Mouse (Mus musculus) embryonic fibroblast, embryonic 13.5 days (primary cell): ENCODE results near the gene Ephb1. TPM values are rescaled to one million over a fixed set of nuclear protein-coding genes. Genes with fewer than 3 reads are reported as not detected.

ENCODE experiments used
- H3K27ac ChIP-seq: 2 replicates; pipeline ENCODE4 v1.5.1; 2012; ENCODE audit warnings: low read length, control low read depth, inconsistent platforms; ENCODE audit not compliant: insufficient read depth
- H3K4me1 ChIP-seq: 2 replicates; pipeline ENCODE4 v1.6.1; 2011; ENCODE audit warnings: low read length; ENCODE audit not compliant: control insufficient read depth, insufficient read depth
- H3K4me3 ChIP-seq: 2 replicates; pipeline ENCODE4 v1.5.1; 2011; ENCODE audit warnings: mild to moderate bottlenecking, control low read depth, low read length; ENCODE audit not compliant: insufficient read depth
- CTCF ChIP-seq: IDR thresholded peaks from 2 replicates; pipeline ENCODE4 v1.5.1; 2011; ENCODE audit warnings: mild to moderate bottlenecking, control low read depth, low read length, moderate library complexity, borderline replicate concordance; ENCODE audit not compliant: insufficient read depth
- POLR2A ChIP-seq: IDR thresholded peaks from 2 replicates; pipeline ENCODE4 v1.6.1; 2011; ENCODE audit warnings: low read depth, mild to moderate bottlenecking, control low read depth, low read length, moderate library complexity
- polyA plus RNA-seq: library from polyadenylated mRNA; stranded (reverse); fragments of >200 nt; gene quantifications from 2 replicates; pipeline ENCODE4 v1.2.4, GENCODE M21; 2011; ENCODE audit warnings: low read depth; ENCODE audit not compliant: missing spikeins, insufficient read length

Gene Ephb1
- polyA plus RNA-seq, 1 experiment = 0.18 TPM

DNA sequence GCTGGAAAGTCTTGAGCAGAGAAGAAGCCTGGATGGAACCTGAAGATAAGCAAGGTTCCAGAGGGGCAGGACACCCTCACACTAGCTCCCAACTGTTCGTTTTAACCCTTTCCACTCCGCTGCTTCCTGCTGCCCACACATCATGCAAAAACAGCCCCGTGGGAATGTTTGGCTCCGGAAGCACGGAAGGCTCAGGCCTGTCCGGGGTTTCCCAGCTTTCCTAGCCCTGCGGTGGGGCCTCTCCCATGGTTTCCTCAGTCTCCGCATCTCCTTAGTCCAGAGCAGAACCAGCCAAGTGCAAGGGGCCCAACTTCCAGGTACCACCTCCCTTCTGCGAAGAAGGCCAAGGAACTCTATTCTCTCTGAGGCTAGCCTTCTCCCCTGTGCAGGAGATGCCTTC is 269.0 kb downstream of the Ephb1 start:
- H3K4me1 ChIP-seq = no peaks in the 10 kb centered on the region
- H3K4me3 ChIP-seq = no peak overlapping the region
- no peak for TF ChIP-seq POLR2A
- TF ChIP-seq CTCF = no peak
- H3K27ac ChIP-seq = no peak overlapping the region

- H3K27ac ChIP-seq = no peak overlapping the region
- no peak overlapping the region for H3K4me3 ChIP-seq
- TF ChIP-seq POLR2A (no peak), CTCF (no peak)
- H3K4me1 ChIP-seq = no peaks in the 10 kb centered on the region
Measured at GRCm38 (mm10) chr9:102080934-102081333, 273.6 kb downstream of the Ephb1 start.

DNA sequence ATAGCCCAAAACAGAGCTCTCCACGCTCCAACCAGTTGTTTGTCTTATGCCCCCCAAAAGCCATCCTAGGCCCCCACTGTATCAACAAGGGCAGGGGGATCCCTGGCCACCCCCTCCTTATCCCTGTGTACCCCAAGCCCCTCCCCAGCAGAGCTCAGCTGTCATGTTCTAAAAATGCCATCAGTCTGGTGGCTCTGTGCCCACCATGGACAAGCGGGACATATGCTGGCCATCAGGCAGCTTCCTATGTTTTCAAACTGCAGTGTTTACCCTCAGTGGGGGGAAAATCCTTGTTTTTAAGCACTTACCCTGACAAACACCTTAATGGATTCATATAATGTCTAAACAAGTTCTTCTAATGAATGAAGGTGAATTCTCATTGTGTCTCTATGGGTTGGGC is 275.3 kb downstream of the Ephb1 start:
- H3K27ac ChIP-seq = no peak overlapping the region
- H3K4me1 ChIP-seq = no peaks in the 10 kb centered on the region
- no peak for TF ChIP-seq CTCF
- TF ChIP-seq POLR2A = no peak
- no peak overlapping the region for H3K4me3 ChIP-seq

DNA sequence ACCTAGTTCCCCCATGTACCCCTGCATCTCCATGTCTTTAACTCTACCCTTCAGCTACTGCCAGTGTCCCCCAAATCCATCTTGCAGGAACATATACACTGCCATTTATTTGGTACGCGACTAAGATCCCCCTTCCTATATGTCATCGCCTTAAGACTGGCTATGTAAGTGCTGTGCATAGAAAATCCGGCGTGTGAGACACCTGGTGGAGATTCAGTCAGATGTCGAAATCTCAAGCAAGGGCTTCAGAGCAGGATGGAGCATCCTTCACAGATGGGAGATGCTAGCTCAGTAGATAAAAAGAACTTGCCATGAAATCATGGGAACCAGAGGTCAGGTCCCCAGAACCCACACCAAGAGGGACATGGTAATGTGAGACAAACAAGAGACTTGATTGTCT is 276.3 kb downstream of the Ephb1 start:
- Histone ChIP-seq H3K4me1 (no peaks in the 10 kb centered on the region), H3K27ac (no peak overlapping the region), H3K4me3 (no peak overlapping the region)
- TF ChIP-seq POLR2A (no peak), CTCF (no peak)

- Histone ChIP-seq H3K4me3 (no peak overlapping the region), H3K27ac (no peak overlapping the region), H3K4me1 (no peaks in the 10 kb centered on the region)
- TF ChIP-seq POLR2A (no peak), CTCF (no peak)
Measured at GRCm38 (mm10) chr9:102075539-102075938, 279.0 kb downstream of the Ephb1 start.

GRCm38 (mm10) chr9:102073404-102073803 is 281.1 kb downstream of the Ephb1 start:
- Histone ChIP-seq H3K4me3 (no peak overlapping the region), H3K4me1 (no peaks in the 10 kb centered on the region), H3K27ac (no peak overlapping the region)
- no peak for TF ChIP-seq CTCF
- TF ChIP-seq POLR2A = no peak

DNA sequence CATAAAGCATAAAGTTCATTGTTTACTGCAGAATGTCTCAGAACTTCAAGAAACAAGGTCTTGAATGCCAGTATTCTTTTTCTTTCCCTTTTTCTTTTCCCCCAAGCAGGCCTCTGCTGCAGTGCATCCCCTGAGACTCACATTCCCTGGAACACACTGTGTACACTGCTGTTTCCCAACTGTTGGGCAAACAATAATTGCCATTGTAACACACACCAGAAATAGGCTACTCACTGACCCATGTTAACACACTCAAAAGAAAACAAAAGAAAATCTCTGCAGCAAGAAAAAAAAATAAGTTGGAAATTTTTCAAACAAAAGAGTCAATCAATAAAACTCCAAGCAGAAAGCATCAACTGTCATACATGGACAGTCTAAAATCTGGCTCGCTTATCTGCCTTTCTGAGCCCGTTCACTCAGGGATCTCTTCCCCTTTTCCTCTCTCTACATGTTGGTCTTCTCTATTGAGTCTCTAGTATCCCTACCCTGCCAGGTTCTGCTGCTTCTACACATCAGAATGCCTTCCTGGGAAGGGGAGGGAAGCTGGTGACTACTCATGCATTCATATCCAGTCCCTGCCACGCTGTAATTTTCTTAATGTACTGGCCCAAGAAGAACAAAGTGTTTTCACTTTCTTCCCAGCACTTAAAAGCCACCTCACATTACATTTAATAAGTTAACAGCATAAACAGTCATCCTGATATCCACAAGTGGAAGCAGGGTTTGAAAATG is 285.2 kb downstream of the Ephb1 start:
- no peak overlapping the region for H3K4me3 ChIP-seq
- no peak for TF ChIP-seq POLR2A
- TF ChIP-seq CTCF = no peak
- no peak overlapping the region for H3K27ac ChIP-seq
- H3K4me1 ChIP-seq = no peaks in the 10 kb centered on the region

DNA sequence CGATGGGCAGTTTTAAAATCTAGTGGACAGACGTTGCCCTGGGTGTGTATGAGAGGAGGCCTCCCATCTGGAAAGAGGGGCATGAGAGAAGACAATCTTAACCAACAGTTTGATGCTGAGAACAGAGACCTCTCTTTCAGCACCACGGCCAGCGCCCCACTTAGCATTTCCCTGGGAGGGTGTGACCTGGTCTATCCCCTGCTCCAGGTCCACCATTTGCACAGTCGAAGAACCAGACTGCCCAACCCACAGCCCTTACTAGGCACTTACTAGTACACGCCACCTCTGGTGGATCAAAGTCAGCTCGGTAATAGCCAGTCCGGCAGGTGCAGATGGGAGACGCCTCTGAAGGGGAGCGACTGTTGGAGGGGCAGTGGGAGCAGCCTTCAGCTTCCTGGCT is 287.9 kb downstream of the Ephb1 start:
- Histone ChIP-seq H3K4me1 (no peaks in the 10 kb centered on the region), H3K27ac (no peak overlapping the region), H3K4me3 (no peak overlapping the region)
- no peak for TF ChIP-seq CTCF
- TF ChIP-seq POLR2A = no peak

GRCm38 (mm10) chr9:102045886-102046285 is 308.6 kb downstream of the Ephb1 start:
- no peak overlapping the region for H3K4me3 ChIP-seq
- no peaks in the 10 kb centered on the region for H3K4me1 ChIP-seq
- TF ChIP-seq POLR2A = no peak
- no peak for TF ChIP-seq CTCF
- no peak overlapping the region for H3K27ac ChIP-seq

DNA sequence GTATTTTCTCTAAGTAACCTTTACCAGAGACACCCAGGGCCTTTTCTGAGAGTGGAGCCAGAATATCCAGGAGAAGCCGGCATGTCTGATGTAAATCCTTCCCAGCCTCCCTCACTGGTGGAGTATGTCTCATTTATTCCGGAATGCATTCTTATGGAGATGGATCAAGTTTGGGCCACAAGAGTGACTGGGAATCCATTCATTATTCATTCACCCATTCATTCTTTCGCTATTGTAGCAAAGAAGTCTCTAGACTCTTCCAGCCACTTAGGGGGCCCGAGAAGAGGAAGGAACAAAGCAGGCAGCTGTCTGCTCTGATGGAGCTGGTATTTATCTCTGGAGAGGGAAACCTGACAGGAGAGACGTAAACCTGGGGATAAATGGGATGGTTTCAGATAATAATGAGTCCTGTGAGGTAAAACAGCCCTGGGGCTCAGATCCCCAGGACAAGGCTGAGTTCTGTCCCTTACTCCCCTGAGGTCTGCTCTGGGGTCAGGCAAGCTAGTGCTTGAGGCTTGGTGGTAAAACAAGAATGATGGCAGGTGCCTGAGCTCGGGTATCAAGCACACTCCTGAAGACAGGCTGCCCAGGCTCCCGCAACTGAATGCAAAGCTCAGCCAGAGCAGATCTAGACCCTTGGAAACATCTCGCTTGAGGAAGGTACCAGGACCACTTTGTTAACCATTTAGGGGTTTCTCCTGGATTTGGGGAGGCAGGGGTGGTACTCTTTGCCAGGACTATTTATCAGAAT is 309.2 kb downstream of the Ephb1 start:
- TF ChIP-seq POLR2A (no peak), CTCF (no peak)

More for the DNA sequence above, 309.2 kb downstream of the Ephb1 start:
- Histone ChIP-seq H3K4me3 (no peak overlapping the region), H3K27ac (no peak overlapping the region), H3K4me1 (no peaks in the 10 kb centered on the region)
